Mouse (Mus musculus) liver, embryonic 12.5 days (tissue): ENCODE measurements around the gene Gm7978. TPM values are rescaled to one million over a fixed set of nuclear protein-coding genes. Genes with fewer than 3 reads are reported as not detected.
"Not testable (repeated sequence)": the region's sequence is repeated elsewhere in the genome, so short reads cannot be mapped to it uniquely, and the experiment has no call there.

Source experiments
- ATAC-seq: fragments of 200-750 bp; cut with Nextera tagmentation; 2 replicates; pipeline ENCODE4 v1.8.0; 2017; ENCODE audit warnings: moderate number of reproducible peaks, mild to moderate bottlenecking, moderate library complexity
- H3K27ac ChIP-seq: fragments of 300-500 bp; sonication (generic); 2 replicates; pipeline ENCODE4 v1.5.1; 2016; ENCODE audit warnings: mild to moderate bottlenecking
- H3K27me3 ChIP-seq: fragments of 300-500 bp; sonication (generic); replicated peaks from 2 replicates; pipeline ENCODE4 v1.6.1; 2016; ENCODE audit warnings: mild to moderate bottlenecking, moderate library complexity
- H3K36me3 ChIP-seq: fragments of 300-500 bp; sonication (generic); 2 replicates; pipeline ENCODE4 v1.6.1; 2016; ENCODE audit warnings: mild to moderate bottlenecking, moderate library complexity
- H3K4me1 ChIP-seq: fragments of 300-500 bp; sonication (generic); 2 replicates; pipeline ENCODE4 v1.6.1; 2016
- H3K4me2 ChIP-seq: fragments of 300-500 bp; sonication (generic); 2 replicates; pipeline ENCODE4 v1.6.1; 2016; ENCODE audit warnings: mild to moderate bottlenecking, moderate library complexity
- H3K4me3 ChIP-seq: fragments of 300-500 bp; sonication (generic); 2 replicates; pipeline ENCODE4 v1.5.1; 2016; ENCODE audit warnings: mild to moderate bottlenecking, moderate library complexity
- H3K9ac ChIP-seq: fragments of 300-500 bp; sonication (generic); 2 replicates; pipeline ENCODE4 v1.6.1; 2016; ENCODE audit warnings: mild to moderate bottlenecking, moderate library complexity
- H3K9me3 ChIP-seq: fragments of 300-500 bp; sonication (generic); replicated peaks from 2 replicates; pipeline ENCODE4 v1.6.1; 2016; ENCODE audit warnings: mild to moderate bottlenecking, moderate library complexity
- WGBS: fragments of 180-500 bp; shearing (Covaris S2); methylation state at CpG from one replicate; pipeline ENCODE4 v1.1.7; 2016; ENCODE audit not compliant: insufficient replicate concordance; 5-methylcytosine and 5-hydroxymethylcytosine counted together
- polyA plus RNA-seq: library from polyadenylated mRNA; unstranded; fragments of >200 nt; fragmentation: Nextera tagmentation; extraction: Ambion mirVana; gene quantifications from 2 replicates; pipeline ENCODE4 v1.2.1, GENCODE M21; 2016

Gene Gm7978
- polyA plus RNA-seq: not detected in 2 replicates

GRCm38 (mm10) chr5:95736073-95736472 lies at the start of gene Gm7978:
Gene Gm7978, minus strand, starts transcription at chr5:95736173.
- not testable (repeated sequence) for H3K27me3 ChIP-seq, H3K4me3 ChIP-seq, ATAC-seq, H3K4me2 ChIP-seq, H3K36me3 ChIP-seq, H3K9ac ChIP-seq, H3K4me1 ChIP-seq, H3K27ac ChIP-seq, H3K9me3 ChIP-seq
- no CpG with 5 or more reads among the region's 1 CpGs for WGBS

- H3K9ac ChIP-seq, ATAC-seq, H3K27ac ChIP-seq, H3K4me1 ChIP-seq, H3K4me3 ChIP-seq, H3K27me3 ChIP-seq, H3K4me2 ChIP-seq, H3K9me3 ChIP-seq, H3K36me3 ChIP-seq: not testable (repeated sequence)
- no CpG with 5 or more reads among the region's 2 CpGs for WGBS
These were observed 39.7 kb upstream of the Gm7978 start, which contains the start of gene E330014E10Rik for GRCm38 (mm10) chr5:95775690-95776089. Gene E330014E10Rik, plus strand, starts transcription at chr5:95775990.

- not testable (repeated sequence) for H3K9me3 ChIP-seq, H3K4me1 ChIP-seq, ATAC-seq, H3K27me3 ChIP-seq, H3K4me3 ChIP-seq, H3K4me2 ChIP-seq, H3K27ac ChIP-seq, H3K36me3 ChIP-seq, H3K9ac ChIP-seq
- WGBS: no CpG with 5 or more reads among the region's 3 CpGs
These were observed 5.7 kb upstream of the Gm7978 start, which contains the start of gene Gm7982 for GRCm38 (mm10) chr5:95741714-95742113. Gene Gm7982, plus strand, starts transcription at chr5:95742014.

Other genes starting within 250 kb of the Gm7978 start
- gene Gm3286, start 225.4 kb downstream of the Gm7978 start, polyA plus RNA-seq: not detected in 2 replicates
- gene Gm7971, start 141.3 kb downstream of the Gm7978 start, polyA plus RNA-seq: not detected in 2 replicates
- gene Gm7982, start 5.8 kb upstream of the Gm7978 start, polyA plus RNA-seq: not detected in 2 replicates
- not detected in 2 replicates for gene E330014E10Rik, start 39.8 kb upstream of the Gm7978 start, polyA plus RNA-seq
- gene Cxcl13, start 220.8 kb upstream of the Gm7978 start, polyA plus RNA-seq: 0.14 and 0.45 TPM in 2 replicates